Mouse (Mus musculus): ENCODE data around the gene Gm11549.

Gm11549 gene

DNA sequence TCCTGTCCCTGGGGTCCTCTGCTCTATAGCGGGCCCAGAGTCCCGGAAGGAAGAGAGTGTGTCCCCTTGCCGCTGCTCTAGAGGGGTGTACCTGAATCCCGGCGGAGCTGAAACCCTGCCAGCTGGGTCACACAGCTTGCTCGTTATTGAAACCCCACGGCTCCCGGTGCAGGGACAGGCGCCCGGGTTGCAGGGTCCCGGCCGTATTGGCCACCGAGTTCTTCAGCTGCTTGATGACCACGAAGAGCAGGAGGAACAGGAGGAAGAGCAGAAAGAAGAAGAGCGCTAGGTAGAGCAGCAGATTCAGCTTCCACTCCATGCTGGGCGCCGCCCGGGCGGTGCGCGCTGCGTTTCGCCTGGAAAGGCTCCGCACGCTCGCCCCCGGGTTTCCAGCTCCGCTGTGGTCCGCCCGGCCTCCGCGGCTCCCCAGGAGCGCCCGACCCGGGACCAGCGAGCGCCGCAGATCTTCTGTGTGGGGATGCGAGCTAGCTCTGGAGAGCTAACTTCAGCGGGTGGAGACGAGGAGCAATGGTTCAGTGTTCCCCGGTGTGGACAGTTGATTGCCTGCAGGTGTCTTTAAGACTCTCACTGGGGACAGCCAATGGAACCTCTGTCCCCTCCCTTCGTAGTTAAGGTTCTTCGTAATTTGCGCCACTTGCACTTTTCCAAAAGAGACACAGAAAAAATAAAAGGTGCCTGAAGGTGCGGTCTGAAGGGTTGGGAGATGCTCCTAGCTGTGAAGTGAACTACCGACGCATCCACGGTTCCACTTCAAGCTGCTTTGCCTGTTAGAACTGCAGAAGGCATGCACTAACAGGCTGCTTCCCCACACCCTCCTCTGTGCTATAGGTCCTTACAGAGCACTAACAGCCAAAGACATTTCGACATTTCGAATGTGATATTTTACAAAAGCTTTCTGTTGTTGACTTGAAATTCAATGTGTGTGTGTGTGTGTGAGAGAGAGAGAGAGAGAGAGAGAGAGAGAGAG lies at the start of gene Gm11549:
Gene Gm11549 (minus strand): TSS at position 741 of the 988 bp plus-strand sequence.
- DNase-seq (ENCODE audit: low spot score): peak; percentile 34

GRCm38 (mm10) chr3:36569836-36570235 lies 48.2 kb upstream of the Gm11549 start:
- no peak for DNase-seq (ENCODE audit: low spot score)

DNA sequence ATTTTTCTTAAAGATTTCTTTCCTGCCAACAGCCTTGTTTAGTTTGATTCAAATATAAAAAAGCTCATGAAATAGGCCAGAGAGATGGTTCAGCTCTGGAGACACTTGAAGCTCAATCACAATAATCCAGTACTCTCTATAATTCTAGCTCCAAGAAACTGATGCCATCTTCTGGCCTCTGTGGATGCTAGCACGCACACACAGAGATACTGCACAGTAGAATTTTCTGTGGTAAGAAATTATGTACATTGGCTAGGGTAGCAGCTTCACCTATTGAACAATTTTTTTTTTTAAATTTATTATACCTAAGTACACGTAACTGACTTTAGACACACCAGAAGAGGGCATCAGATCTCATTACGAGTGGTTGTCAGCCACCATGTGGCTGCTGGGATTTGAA lies 42.1 kb upstream of the Gm11549 start:
- no peak for DNase-seq (ENCODE audit: low spot score)

GRCm38 (mm10) chr3:36559606-36560005 lies 38.0 kb upstream of the Gm11549 start:
- no peak for DNase-seq (ENCODE audit: low spot score)

GRCm38 (mm10) chr3:36557601-36558000 lies 36.0 kb upstream of the Gm11549 start:
- DNase-seq (ENCODE audit: low spot score): no peak

DNA sequence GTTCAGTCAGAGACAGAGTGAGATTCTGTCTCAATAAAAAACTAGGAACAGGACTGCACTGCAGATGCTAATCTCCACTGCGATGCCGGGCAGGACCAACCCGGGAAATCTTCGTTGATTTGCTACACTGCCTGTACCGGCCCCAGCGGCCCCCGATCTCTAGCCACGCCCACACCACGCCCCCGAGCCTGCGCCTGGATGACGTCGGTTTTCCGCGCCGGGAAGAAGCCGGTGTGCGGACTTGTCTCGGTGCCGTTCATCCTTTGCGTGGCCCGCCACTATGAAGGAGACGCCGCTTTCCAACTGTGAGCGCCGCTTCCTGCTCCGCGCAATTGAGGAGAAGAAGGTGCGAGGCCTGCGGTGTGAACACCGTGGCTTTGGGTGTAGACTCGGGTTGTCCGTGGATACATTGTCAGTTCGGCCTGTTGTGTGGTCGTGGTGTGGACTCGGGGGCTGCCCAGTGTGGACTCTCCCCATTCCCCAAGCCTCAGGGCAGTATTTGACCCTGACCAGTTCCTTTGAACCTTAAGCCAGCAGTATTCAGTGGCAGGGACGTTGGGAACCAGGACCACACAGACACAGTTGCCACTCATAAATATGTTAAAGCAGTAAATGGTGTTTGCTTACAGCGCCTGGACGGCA lies 30.9 kb upstream of the Gm11549 start, which contains the start of gene Exosc9:
Gene Exosc9 (plus strand): TSS at position 201 of the 642 bp plus-strand sequence.
- DNase-seq (ENCODE audit: low spot score): peak; percentile 94

- DNase-seq (ENCODE audit: low spot score): peak; percentile 11
These were observed 30.3 kb upstream of the Gm11549 start for GRCm38 (mm10) chr3:36551851-36552384.

DNA sequence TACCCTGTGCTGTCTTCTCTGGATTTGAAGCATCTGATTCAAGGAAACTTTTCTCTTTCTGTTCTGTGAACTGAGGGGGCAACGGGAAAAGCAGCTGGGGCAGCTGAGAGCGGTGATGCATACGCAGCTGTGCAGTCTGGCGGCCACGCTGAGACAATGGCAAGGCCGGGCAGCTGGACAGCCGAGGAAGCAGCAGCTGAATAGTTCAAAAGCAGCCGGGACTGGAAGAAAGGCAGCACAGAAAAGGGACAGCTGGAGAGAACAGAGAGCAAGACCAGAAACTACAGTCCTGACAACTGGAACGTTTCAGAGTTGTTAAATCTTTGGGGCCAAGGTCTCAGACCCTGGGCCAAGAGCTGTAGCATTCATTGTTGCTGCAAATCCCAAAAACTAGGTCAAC lies 29.7 kb upstream of the Gm11549 start:
- DNase-seq (ENCODE audit: low spot score): peak; percentile 75

- no peak for DNase-seq (ENCODE audit: low spot score)
These were observed 23.3 kb upstream of the Gm11549 start for GRCm38 (mm10) chr3:36544961-36545360.

DNA sequence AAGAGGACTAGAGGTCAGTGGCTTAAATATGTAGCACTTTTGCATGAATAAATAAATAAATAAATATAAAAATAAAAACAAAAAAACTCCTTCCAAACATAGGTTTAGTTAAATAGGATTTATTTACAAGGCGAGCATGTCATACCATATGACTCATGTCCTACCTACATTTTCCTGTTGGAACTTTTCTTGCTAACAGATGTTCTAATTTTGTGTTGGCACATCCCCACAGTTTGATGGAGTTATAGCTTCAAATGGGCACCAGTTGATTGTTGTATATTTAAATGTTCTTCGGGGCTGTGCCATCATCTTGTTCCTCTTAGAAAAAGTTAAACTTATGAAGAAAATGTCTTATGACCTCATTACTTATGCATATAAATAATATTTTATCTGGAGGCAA lies 19.8 kb upstream of the Gm11549 start:
- DNase-seq (ENCODE audit: low spot score): no peak

- no peak for DNase-seq (ENCODE audit: low spot score)
These were observed 19.1 kb upstream of the Gm11549 start for GRCm38 (mm10) chr3:36540756-36541155.

- no peak for DNase-seq (ENCODE audit: low spot score)
These were observed 16.3 kb upstream of the Gm11549 start for GRCm38 (mm10) chr3:36537701-36538470.

- DNase-seq (ENCODE audit: low spot score): no peak
These were observed 14.4 kb upstream of the Gm11549 start for GRCm38 (mm10) chr3:36536041-36536440.

DNA sequence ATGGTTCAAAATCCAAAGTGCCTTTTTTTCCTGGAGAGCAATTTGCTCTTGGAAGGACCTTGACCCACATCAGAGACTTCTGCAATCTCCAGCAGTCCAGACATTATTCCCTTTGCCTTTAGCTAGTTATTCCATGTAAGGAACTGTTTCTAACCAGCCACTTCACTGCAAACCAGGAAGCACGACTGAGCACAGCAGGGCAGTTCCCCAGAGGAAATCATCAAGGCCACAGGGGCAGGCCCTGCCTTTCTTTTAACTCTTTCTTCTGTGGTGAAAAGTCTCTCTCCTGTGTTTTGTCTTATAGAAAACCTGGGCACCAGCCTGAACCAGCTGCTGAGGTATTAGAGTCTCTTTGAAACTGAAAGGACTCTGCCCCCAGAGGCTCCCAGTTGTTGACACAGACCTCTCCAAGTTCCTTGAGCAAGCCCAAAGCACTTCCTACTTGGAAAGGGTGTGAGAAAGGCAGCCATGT lies 11.6 kb upstream of the Gm11549 start:
- DNase-seq (ENCODE audit: low spot score): peak; percentile 11

DNA sequence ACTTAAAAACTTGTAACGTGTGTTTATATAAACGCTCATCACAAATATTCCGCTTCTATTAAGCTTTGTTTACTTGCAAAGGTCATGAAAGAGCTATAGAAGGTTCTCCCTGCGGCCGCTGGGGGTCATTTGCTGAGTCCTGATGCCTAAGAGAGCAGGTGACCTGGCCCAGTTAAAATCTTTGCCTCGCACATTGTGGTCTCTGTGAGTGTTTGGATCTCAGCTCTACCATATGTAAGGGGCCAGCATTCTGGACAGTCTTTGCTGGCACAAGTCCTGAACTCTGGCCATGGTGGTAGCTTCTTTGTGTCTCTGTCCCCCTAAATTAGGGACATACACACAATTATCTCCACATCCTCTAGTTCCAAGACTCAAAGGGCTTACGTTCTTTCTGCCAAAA lies 11.1 kb upstream of the Gm11549 start:
- peak; percentile 7 for DNase-seq (ENCODE audit: low spot score)

GRCm38 (mm10) chr3:36531979-36532542 lies 10.4 kb upstream of the Gm11549 start:
- peak; percentile 60 for DNase-seq (ENCODE audit: low spot score)

- DNase-seq (ENCODE audit: low spot score): no peak
These were observed 9.6 kb upstream of the Gm11549 start for GRCm38 (mm10) chr3:36531242-36531641.

DNA sequence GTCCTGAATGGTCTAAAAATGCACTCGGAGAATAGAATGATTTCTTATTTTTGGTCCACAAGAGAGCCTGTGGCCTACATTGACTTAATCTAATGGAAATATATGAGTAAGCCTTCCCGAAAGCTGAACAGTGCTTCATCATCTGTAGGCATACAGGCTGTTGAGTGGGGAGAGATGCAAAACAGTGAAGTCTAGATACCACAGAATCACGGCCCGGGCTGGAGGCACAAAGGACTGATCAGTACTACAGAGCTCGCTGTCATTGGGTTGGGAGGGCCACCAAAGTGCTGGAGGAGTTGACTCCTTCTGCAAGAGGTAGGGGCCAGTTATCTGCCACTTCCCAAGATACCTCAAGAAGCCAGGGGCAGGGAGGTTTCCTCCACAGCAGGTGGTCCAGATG lies 9.2 kb upstream of the Gm11549 start:
- DNase-seq (ENCODE audit: low spot score): no peak

GRCm38 (mm10) chr3:36530345-36530744 lies 8.7 kb upstream of the Gm11549 start:
- DNase-seq (ENCODE audit: low spot score): no peak

GRCm38 (mm10) chr3:36524466-36524865 lies 2.9 kb upstream of the Gm11549 start:
- no peak for DNase-seq (ENCODE audit: low spot score)

- no peak for DNase-seq (ENCODE audit: low spot score)
These were observed 524 bp upstream of the Gm11549 start for GRCm38 (mm10) chr3:36522137-36522536.

DNA sequence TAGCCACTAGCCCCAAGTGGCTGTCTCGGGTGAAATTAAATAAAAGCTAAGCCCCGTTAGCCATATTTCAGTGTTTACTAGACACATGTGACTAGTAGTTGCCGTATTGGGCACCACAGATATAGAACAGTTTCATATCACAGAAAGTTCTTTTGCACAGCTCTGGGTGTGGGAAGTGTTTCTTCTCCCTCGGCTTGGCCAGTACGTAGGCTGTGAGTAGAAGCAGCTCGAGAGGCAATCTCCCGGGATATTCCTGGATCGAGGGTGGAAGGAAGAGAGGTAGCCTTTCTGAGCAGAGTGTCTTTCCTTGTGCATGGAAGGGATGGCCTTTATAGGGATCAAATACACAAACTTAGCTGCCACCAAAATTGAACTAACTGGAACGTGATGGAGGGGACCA lies 5.4 kb downstream of the Gm11549 start:
- no peak for DNase-seq (ENCODE audit: low spot score)
